Mouse (Mus musculus): ENCODE measurements around the gene Nectin2. TPM values are rescaled to one million over a fixed set of nuclear protein-coding genes. Genes with fewer than 3 reads are reported as not detected.

Gene Nectin2
- total RNA-seq, 2 experiments from 2014 or later, result 1.4 to 1.5 TPM

DNA sequence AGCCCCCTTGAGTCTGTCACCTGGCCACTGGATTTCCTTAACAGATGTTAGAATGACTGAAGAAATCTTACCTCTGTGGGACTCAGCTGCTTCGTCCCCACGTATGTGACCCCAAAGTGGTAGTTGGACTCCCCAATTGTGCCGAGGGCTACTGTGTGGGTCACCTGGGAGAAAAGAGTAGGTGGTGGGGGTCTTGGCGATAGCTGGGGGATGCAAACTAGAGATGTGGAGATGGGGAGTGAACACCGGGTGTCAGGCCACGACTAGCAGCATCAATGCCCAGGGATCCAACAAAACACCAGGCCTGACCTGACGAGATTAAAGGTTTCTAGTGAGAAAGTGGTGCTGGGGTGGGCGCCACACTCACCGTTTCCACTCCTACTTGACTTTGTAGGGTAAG, 36.7 kb downstream of the Nectin2 start:
- DNase-seq, result no peak
- H3K4me3 ChIP-seq, result no peak overlapping the region; the same call in 1 of the 2 replicates
- no peak for TF ChIP-seq CTCF (IDR thresholded peaks at IDR 0.05)
- intact Hi-C loops (cut with DNase I), result loop anchor here (1.0 kb wide), 1 partner anchor 44 kb away; no protein-coding TSS in a partner anchor
- no peak overlapping the region; the same call in 1 of the 2 replicates for H3K27ac ChIP-seq

DNA sequence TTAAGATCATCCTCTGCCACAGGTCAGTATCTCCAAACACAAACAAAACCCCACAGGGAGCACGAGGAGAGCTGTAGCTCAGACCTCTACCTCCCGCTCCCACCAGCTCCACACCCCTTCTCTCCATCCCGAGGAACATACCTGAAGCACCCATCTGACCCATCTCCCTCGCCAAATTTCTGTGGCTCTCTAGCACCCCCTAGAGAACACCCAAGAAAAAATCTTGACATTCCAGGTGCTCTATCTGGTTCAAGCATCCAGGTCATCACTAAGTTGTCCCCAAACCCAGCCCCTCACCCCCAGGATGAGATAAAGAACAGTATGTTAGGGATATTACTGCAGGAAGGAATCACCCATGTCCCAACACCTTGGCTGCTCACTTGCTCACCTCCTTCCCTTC, 37.1 kb downstream of the Nectin2 start:
- TF ChIP-seq CTCF (IDR thresholded peaks at IDR 0.05), result peak; percentile 60
- intact Hi-C loops (cut with DNase I), result loop anchor here (1.0 kb wide), 1 partner anchor 44 kb away; no protein-coding TSS in a partner anchor
- Histone ChIP-seq H3K4me3 (no peak overlapping the region), H3K27ac (no peak overlapping the region)
- no peak for DNase-seq

- intact Hi-C loops (cut with DNase I), result no loop called here
- TF ChIP-seq CTCF (IDR thresholded peaks at IDR 0.05), result peak; percentile 53
Measured at GRCm38 (mm10) chr7:19712414-19712813, 37.9 kb downstream of the Nectin2 start.

GRCm38 (mm10) chr7:19710650-19711049, 39.6 kb downstream of the Nectin2 start:
- no peak for TF ChIP-seq CTCF (IDR thresholded peaks at IDR 0.05)
- Histone ChIP-seq H3K27ac (no peak overlapping the region), H3K4me3 (no peak overlapping the region)
- DNase-seq, result no peak
- intact Hi-C loops (cut with DNase I), result no loop called here

More at GRCm38 (mm10) chr7:19712414-19712813, 37.9 kb downstream of the Nectin2 start:
- Histone ChIP-seq H3K27ac (no peak overlapping the region), H3K4me3 (no peak overlapping the region)
- no peak for DNase-seq

DNA sequence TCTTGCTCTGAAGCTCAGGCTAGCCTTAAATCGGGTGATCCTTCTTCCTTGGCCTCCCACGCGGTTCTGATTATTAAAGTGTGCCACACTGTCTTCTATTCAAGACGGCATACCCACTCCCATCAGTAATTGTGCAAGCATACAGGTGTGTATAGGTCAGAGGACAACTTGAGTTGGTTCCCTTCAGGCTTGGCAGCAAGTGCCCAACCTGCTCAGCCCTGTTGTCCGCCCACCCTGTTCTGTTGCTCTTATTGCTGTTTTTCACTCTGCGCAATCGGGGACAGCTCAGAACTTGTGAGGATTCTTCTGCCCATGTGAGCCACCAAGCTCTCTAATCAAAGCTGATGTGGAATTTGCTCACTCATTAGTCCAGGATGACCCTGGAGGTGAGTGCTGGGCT, 45.0 kb downstream of the Nectin2 start:
- no peak for DNase-seq
- intact Hi-C loops (cut with DNase I), result no loop called here
- H3K27ac ChIP-seq, result no peak overlapping the region
- H3K4me3 ChIP-seq, result no peak overlapping the region
- no peak for TF ChIP-seq CTCF (IDR thresholded peaks at IDR 0.05)

DNA sequence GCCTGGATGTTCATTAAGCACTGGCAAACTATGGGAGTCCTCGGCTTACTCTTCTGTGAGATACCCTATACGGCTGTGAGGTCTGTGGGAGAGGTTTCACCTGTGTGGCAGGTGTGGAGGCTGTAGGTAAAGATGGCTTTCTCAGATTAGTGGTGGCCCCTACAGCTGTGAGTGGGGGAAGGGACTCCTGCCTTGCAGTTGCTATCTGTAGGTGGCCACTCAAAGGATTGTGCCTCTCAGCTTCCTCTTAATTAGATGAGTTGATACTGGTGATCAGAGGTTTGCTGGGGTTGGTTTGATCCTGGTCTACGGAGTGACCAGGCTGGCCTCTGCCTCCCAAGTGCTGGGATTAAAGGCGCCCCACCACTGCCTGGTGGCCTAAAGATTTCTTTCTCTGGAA, 45.8 kb downstream of the Nectin2 start:
- no peak for TF ChIP-seq CTCF (IDR thresholded peaks at IDR 0.05)
- intact Hi-C loops (cut with DNase I), result no loop called here
- H3K4me3 ChIP-seq, result no peak overlapping the region
- H3K27ac ChIP-seq, result no peak overlapping the region
- DNase-seq, result no peak

DNA sequence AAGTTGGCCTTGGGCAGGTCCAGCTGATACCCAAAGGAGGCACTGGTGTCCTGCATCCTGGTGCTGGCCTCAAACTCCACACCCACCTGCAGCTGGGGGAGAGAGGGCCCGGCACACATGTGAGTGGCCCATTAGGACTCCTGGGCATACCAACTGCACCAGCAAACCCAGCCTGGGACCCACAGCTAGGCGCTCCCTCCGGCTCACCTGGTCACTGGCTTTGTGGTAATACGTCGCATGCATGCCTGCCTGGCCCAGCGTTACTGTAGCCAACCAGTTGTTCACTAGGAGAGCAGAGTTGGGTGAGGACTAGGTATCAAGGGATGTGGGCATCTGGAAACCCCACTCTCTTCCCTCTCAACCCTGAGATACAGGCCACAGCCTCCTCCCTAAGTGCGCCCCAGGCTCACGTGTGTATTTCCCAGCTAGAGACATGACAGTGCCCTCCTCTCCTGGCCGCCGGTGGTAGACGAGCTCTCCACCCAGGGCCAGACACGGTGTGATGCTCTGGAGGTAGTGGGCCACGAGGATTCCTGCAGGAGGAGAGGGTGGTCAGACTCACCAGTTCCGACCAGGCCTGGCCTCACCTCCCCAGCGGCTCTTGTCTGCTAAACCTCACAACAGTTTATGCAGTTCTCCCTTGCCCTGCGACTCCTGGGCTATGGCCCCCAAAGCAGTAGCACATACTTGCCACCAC, 47.3 kb downstream of the Nectin2 start:
- TF ChIP-seq CTCF (IDR thresholded peaks at IDR 0.05), result no peak
- intact Hi-C loops (cut with DNase I), result no loop called here
- DNase-seq, result no peak
- Histone ChIP-seq H3K4me3 (no peak overlapping the region), H3K27ac (no peak overlapping the region)

GRCm38 (mm10) chr7:19701069-19701761, 49.1 kb downstream of the Nectin2 start:
- TF ChIP-seq CTCF (IDR thresholded peaks at IDR 0.05), result peak; percentile 70
- H3K4me3 ChIP-seq, result peak overlapping the region; percentile 24; the same call in 1 of the 2 replicates
- intact Hi-C loops (cut with DNase I), result loop anchor here (2.0 kb wide), 1 partner anchor 32 kb away; no protein-coding TSS in a partner anchor

GRCm38 (mm10) chr7:19700299-19701068, 49.8 kb downstream of the Nectin2 start:
- no peak for TF ChIP-seq CTCF (IDR thresholded peaks at IDR 0.05)
- H3K27ac ChIP-seq, result peak overlapping the region; percentile 83
- DNase-seq, result no peak
- intact Hi-C loops (cut with DNase I), result loop anchor here (2.0 kb wide), 1 partner anchor 32 kb away; no protein-coding TSS in a partner anchor
- H3K4me3 ChIP-seq, result peak overlapping the region; percentile 21; the same call in 1 of the 2 replicates

More at GRCm38 (mm10) chr7:19701069-19701761, 49.1 kb downstream of the Nectin2 start:
- peak overlapping the region; percentile 83 for H3K27ac ChIP-seq
- peak; percentile 82 for DNase-seq

GRCm38 (mm10) chr7:19699827-19700148, 50.5 kb downstream of the Nectin2 start:
- Histone ChIP-seq H3K27ac (peak overlapping the region; percentile 83), H3K4me3 (no peak overlapping the region; the same call in 1 of the 2 replicates)
- no peak for TF ChIP-seq CTCF (IDR thresholded peaks at IDR 0.05)
- DNase-seq, result no peak
- intact Hi-C loops (cut with DNase I), result loop anchor here (2.0 kb wide), 1 partner anchor 31 kb away; no protein-coding TSS in a partner anchor

- TF ChIP-seq CTCF (IDR thresholded peaks at IDR 0.05), result no peak
- H3K27ac ChIP-seq, result peak within 1 kb of the TSS; percentile 83
- H3K4me3 ChIP-seq, result peak within 1 kb of the TSS; percentile 69
- DNase-seq, result peak; percentile 68
- intact Hi-C loops (cut with DNase I), result no loop called here
Measured at GRCm38 (mm10) chr7:19698907-19699826, 51.1 kb downstream of the Nectin2 start, which contains the start of gene Apoe. TSS of gene Apoe (minus strand) at chr7:19699188.

Data from gastrocnemius, adult 2 months (tissue).